Mouse (Mus musculus) liver, embryonic 14.5 days (tissue): ENCODE data around the gene Qpctl.

Source experiments
- CTCF ChIP-seq: IDR thresholded peaks from 2 replicates; pipeline ENCODE4 v1.5.1; 2016; ENCODE audit warnings: antibody characterized with exemption, low read depth, control low read depth
- EP300 ChIP-seq: IDR thresholded peaks from 2 replicates; pipeline ENCODE4 v1.6.1; 2016; ENCODE audit warnings: antibody characterized with exemption, low read depth

GRCm38 (mm10) chr7:19129396-19129795 is 19.7 kb downstream of the Qpctl start:
- TF ChIP-seq CTCF (no peak), EP300 (no peak)
